Mouse (Mus musculus) testis, postnatal 14 days (tissue): ENCODE data around the gene Naxe.

Experiments
- DNase-seq: peaks from one replicate; pipeline ENCODE4 v3.0.0; 2021; ENCODE audit warnings: low spot score

Naxe gene

GRCm38 (mm10) chr3:88057902-88058696 is at the start of gene Naxe:
TSS of gene Naxe (minus strand) at chr3:88058495.
- peak; percentile 91 for DNase-seq

- DNase-seq: no peak
These were observed 47.8 kb upstream of the Naxe start for GRCm38 (mm10) chr3:88106126-88106525.

GRCm38 (mm10) chr3:88102611-88103010 is 44.3 kb upstream of the Naxe start:
- DNase-seq: no peak

GRCm38 (mm10) chr3:88102196-88102595 is 43.9 kb upstream of the Naxe start:
- DNase-seq: no peak

GRCm38 (mm10) chr3:88101736-88102135 is 43.4 kb upstream of the Naxe start:
- DNase-seq: no peak

GRCm38 (mm10) chr3:88100251-88100650 is 42.0 kb upstream of the Naxe start:
- DNase-seq: no peak

GRCm38 (mm10) chr3:88097666-88098065 is 39.4 kb upstream of the Naxe start:
- no peak for DNase-seq

- no peak for DNase-seq
These were observed 35.8 kb upstream of the Naxe start for GRCm38 (mm10) chr3:88094126-88094525.

- no peak for DNase-seq
These were observed 32.3 kb upstream of the Naxe start for GRCm38 (mm10) chr3:88090616-88091015.

- DNase-seq: no peak
These were observed 31.8 kb upstream of the Naxe start for GRCm38 (mm10) chr3:88090106-88090505.

GRCm38 (mm10) chr3:88087688-88088087 is 29.4 kb upstream of the Naxe start:
- DNase-seq: no peak

- DNase-seq: no peak
These were observed 27.2 kb upstream of the Naxe start for GRCm38 (mm10) chr3:88085459-88085858.

GRCm38 (mm10) chr3:88084001-88084400 is 25.7 kb upstream of the Naxe start:
- no peak for DNase-seq

- DNase-seq: no peak
These were observed 24.4 kb upstream of the Naxe start for GRCm38 (mm10) chr3:88082663-88083062.

GRCm38 (mm10) chr3:88082224-88082618 is 23.9 kb upstream of the Naxe start:
- peak; percentile 80 for DNase-seq

GRCm38 (mm10) chr3:88081345-88082223 is 23.3 kb upstream of the Naxe start, which contains the start of gene Iqgap3:
TSS of gene Iqgap3 (plus strand) at chr3:88081971.
- DNase-seq: peak; percentile 86

- DNase-seq: no peak
These were observed 19.9 kb upstream of the Naxe start, which contains the start of gene Ttc24 for GRCm38 (mm10) chr3:88078204-88078603. TSS of gene Ttc24 (minus strand) at chr3:88078304.

- DNase-seq: no peak
These were observed 19.1 kb upstream of the Naxe start for GRCm38 (mm10) chr3:88077441-88077840.

- DNase-seq: no peak
These were observed 16.5 kb upstream of the Naxe start for GRCm38 (mm10) chr3:88074766-88075165.

- no peak for DNase-seq
These were observed 16.1 kb upstream of the Naxe start for GRCm38 (mm10) chr3:88074351-88074750.

- DNase-seq: no peak
These were observed 15.3 kb upstream of the Naxe start for GRCm38 (mm10) chr3:88073631-88074030.

- peak; percentile 79 for DNase-seq
These were observed 13.5 kb upstream of the Naxe start for GRCm38 (mm10) chr3:88071783-88072182.

GRCm38 (mm10) chr3:88068386-88068785 is 10.1 kb upstream of the Naxe start:
- no peak for DNase-seq
